Mouse (Mus musculus) ES-Bruce4 (cell line): ENCODE data around the gene Mfsd14b.

ENCODE experiments used
- CTCF ChIP-seq: IDR thresholded peaks from one replicate; pipeline ENCODE4 v1.8.1; 2011; ENCODE audit warnings: low read depth, low read length
- EP300 ChIP-seq: IDR thresholded peaks from 2 replicates; pipeline ENCODE4 v1.6.1; 2011; ENCODE audit warnings: low read depth, low read length; ENCODE audit not compliant: insufficient read depth
- POLR2A ChIP-seq: IDR thresholded peaks from one replicate; pipeline ENCODE4 v1.8.1; 2011; ENCODE audit warnings: low read length; ENCODE audit not compliant: insufficient read depth

- TF ChIP-seq CTCF = no peak
- TF ChIP-seq POLR2A = no peak
- TF ChIP-seq EP300 = no peak
Measured at GRCm38 (mm10) chr13:65035057-65035456, 77.7 kb downstream of the Mfsd14b start.
